ENCODE assay signal across 39 mouse cellular contexts in the genomic region with DNA sequence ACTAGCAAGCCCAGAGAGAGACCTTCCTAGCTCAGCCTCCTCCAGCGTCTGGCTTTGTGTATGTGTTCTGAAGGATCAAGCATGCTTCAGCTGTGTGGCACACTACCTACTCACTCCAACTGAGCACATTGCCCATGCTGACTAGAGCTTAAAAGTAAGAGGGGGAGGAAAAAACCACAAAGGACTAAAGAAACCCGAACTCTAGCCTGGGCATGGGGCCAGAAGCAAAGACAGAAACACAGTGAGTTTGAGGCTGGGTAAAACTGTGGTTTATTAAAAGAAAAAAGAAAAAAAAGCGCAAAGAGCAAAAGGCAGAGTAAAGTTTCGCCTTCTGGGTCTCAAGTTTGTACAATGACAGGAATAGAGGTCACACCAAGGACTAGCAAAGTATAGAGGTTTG. TPM values are rescaled to one million over a fixed set of nuclear protein-coding genes. Genes with fewer than 3 reads are reported as not detected.
DNase-seq lines count a peak whose midpoint lies in the region; ATAC-seq lines count a peak whose summit lies in the region.
"Had no signal": no experiment of that assay in that cellular context is flagged by ENCODE, and none has a peak within 500 bp of the region (broad histone marks: within the 10 kb centered on the region; RNA-seq: fewer than 3 reads in every experiment).

No protein-coding gene starts in this region.

- H3K27ac ChIP-seq in embryonic facial prominence, embryonic 14.5 days (replicated peaks; ENCODE audit: low read depth, low read length): no peak overlapping the region
- no peak overlapping the region for H3K27ac ChIP-seq in embryonic facial prominence, embryonic 10.5 days (replicated peaks)
- H3K27ac ChIP-seq in intestine, embryonic 16.5 days (ENCODE audit: low read length): no peak overlapping the region
- H3K27ac ChIP-seq: forebrain, embryonic 13.5 days; hindbrain, embryonic 13.5 days; kidney, embryonic 15.5 days; liver, embryonic 13.5 days; neural tube, embryonic 15.5 days had no signal

- H3K27me3 ChIP-seq in embryonic facial prominence, embryonic 14.5 days (replicated peaks; ENCODE audit: control insufficient read depth, insufficient read depth, low read length): no peaks in the 10 kb centered on the region
- H3K27me3 ChIP-seq in embryonic facial prominence, embryonic 10.5 days (replicated peaks; ENCODE audit: low read depth, poor library complexity, severe bottlenecking): no peaks in the 10 kb centered on the region
- H3K27me3 ChIP-seq in intestine, embryonic 16.5 days (replicated peaks; ENCODE audit: control insufficient read depth, insufficient read depth, low read length): no peaks in the 10 kb centered on the region
- H3K27me3 ChIP-seq: forebrain, embryonic 13.5 days; heart, embryonic 12.5 days; hindbrain, embryonic 13.5 days; kidney, embryonic 15.5 days; liver, embryonic 13.5 days; neural tube, embryonic 15.5 days had no signal

- DNase-seq in embryonic facial prominence, embryonic 14.5 days (ENCODE audit: low spot score): peak; percentile 34
- no peak for DNase-seq in embryonic facial prominence, embryonic 10.5 days (ENCODE audit: low spot score)
- DNase-seq in testis, postnatal 10 days (ENCODE audit: low spot score): peak; percentile 31
- DNase-seq in testis, postnatal 14 days (ENCODE audit: low spot score): no peak
- DNase-seq in adipocyte (ENCODE audit: low spot score): peak; percentile 39
- no peak for DNase-seq in layer of hippocampus, postnatal 14 days (ENCODE audit: low spot score in 2 of 2)
- DNase-seq: adrenal gland, postnatal 36 days; B cell, adult 2 months; cerebellum, adult 18-20 months; cerebellum, postnatal 10 days; gastrocnemius, postnatal 14 days; heart, adult 18-20 months; heart, postnatal 4 days; kidney, postnatal 4 days; layer of hippocampus, postnatal 36 days; left cerebral cortex, postnatal 4 days; liver, embryonic 13.5 days; lung, adult 18-20 months; lung, postnatal 4 days; midbrain, embryonic 14.5 days; right cerebral cortex, postnatal 25 days; spleen, adult 18-20 months; thymus, postnatal 14 days had no signal

- H3K9ac ChIP-seq in embryonic facial prominence, embryonic 14.5 days (ENCODE audit: low read depth, low read length): no peak overlapping the region
- no peak overlapping the region for H3K9ac ChIP-seq in intestine, embryonic 16.5 days (ENCODE audit: low read depth, low read length)
- H3K9ac ChIP-seq: forebrain, embryonic 13.5 days; heart, embryonic 12.5 days; hindbrain, embryonic 13.5 days; kidney, embryonic 15.5 days; liver, embryonic 13.5 days; neural tube, embryonic 15.5 days had no signal

- H3K36me3 ChIP-seq in embryonic facial prominence, embryonic 14.5 days (ENCODE audit: control insufficient read depth, insufficient read depth, low read length): no peaks in the 10 kb centered on the region
- no peaks in the 10 kb centered on the region for H3K36me3 ChIP-seq in embryonic facial prominence, embryonic 10.5 days (replicated peaks)
- no peaks in the 10 kb centered on the region for H3K36me3 ChIP-seq in intestine, embryonic 16.5 days (ENCODE audit: control insufficient read depth, insufficient read depth, low read length)
- H3K36me3 ChIP-seq: G1E; heart, embryonic 12.5 days; hindbrain, embryonic 13.5 days; kidney, embryonic 15.5 days; liver, embryonic 13.5 days; neural tube, embryonic 15.5 days had no signal

- H3K9me3 ChIP-seq in embryonic facial prominence, embryonic 14.5 days (ENCODE audit: control insufficient read depth, low read length): no peaks in the 10 kb centered on the region
- no peaks in the 10 kb centered on the region for H3K9me3 ChIP-seq in embryonic facial prominence, embryonic 10.5 days
- no peaks in the 10 kb centered on the region for H3K9me3 ChIP-seq in intestine, embryonic 16.5 days (ENCODE audit: control insufficient read depth, low read length)
- H3K9me3 ChIP-seq: forebrain, embryonic 13.5 days; G1E; heart, embryonic 12.5 days; hindbrain, embryonic 13.5 days; kidney, embryonic 15.5 days; liver, embryonic 13.5 days; megakaryocyte, embryonic 14.5 days; neural tube, embryonic 15.5 days had no signal

- WGBS in embryonic facial prominence, embryonic 14.5 days: 59% methylated on average over 4 of the region's 4 CpGs
- WGBS in embryonic facial prominence, embryonic 10.5 days: 85% methylated on average over 4 of the region's 4 CpGs
- WGBS in intestine, embryonic 16.5 days: 76% methylated on average over 4 of the region's 4 CpGs

- no peak; the same call in 1 of the 2 replicates for ATAC-seq in embryonic facial prominence, embryonic 14.5 days (ENCODE audit: low read depth)
- no peak for ATAC-seq in intestine, embryonic 16.5 days
- ATAC-seq: forebrain, embryonic 13.5 days; intestine, postnatal 0 days; lung, postnatal 0 days had no signal

- H3K4me3 ChIP-seq in embryonic facial prominence, embryonic 14.5 days (ENCODE audit: low read depth, low read length): no peak overlapping the region
- H3K4me3 ChIP-seq in embryonic facial prominence, embryonic 10.5 days: no peak overlapping the region
- no peak overlapping the region for H3K4me3 ChIP-seq in intestine, embryonic 16.5 days (ENCODE audit: low read length)
- H3K4me3 ChIP-seq: forebrain, embryonic 13.5 days; heart, embryonic 12.5 days; hindbrain, embryonic 13.5 days; kidney, embryonic 15.5 days; liver, embryonic 13.5 days; megakaryocyte, embryonic 14.5 days; neural tube, embryonic 15.5 days had no signal

- H3K4me2 ChIP-seq in embryonic facial prominence, embryonic 14.5 days (ENCODE audit: low read depth, low read length): no peak overlapping the region
- no peak overlapping the region for H3K4me2 ChIP-seq in intestine, embryonic 16.5 days (ENCODE audit: low read depth, low read length)
- H3K4me2 ChIP-seq: forebrain, embryonic 13.5 days; heart, embryonic 12.5 days; hindbrain, embryonic 13.5 days; kidney, embryonic 15.5 days; liver, embryonic 13.5 days; neural tube, embryonic 15.5 days had no signal

- no peaks in the 10 kb centered on the region for H3K4me1 ChIP-seq in embryonic facial prominence, embryonic 14.5 days (ENCODE audit: control insufficient read depth, insufficient read depth, low read length)
- no peaks in the 10 kb centered on the region for H3K4me1 ChIP-seq in embryonic facial prominence, embryonic 10.5 days
- no peaks in the 10 kb centered on the region for H3K4me1 ChIP-seq in intestine, embryonic 16.5 days (ENCODE audit: control insufficient read depth, insufficient read depth, low read length)
- H3K4me1 ChIP-seq: forebrain, embryonic 13.5 days; heart, embryonic 12.5 days; hindbrain, embryonic 13.5 days; kidney, embryonic 15.5 days; liver, embryonic 13.5 days; neural tube, embryonic 15.5 days had no signal

RNA-seq across cellular contexts. Expression of a gene that starts 5.5 kb away (rescaled TPM):
- polyA plus RNA-seq in embryonic facial prominence, embryonic 14.5 days (2014; fragmentation: Nextera tagmentation; extraction: Ambion mirVana): 0.19 TPM in 1 of 2 replicates, not detected in the other
- polyA plus RNA-seq in embryonic facial prominence, embryonic 10.5 days (2016; fragmentation: Nextera tagmentation; extraction: Ambion mirVana): 0.09 TPM in 1 of 2 replicates, not detected in the other
- not detected in 2 replicates for polyA plus RNA-seq in intestine, embryonic 16.5 days (2015; fragmentation: Nextera tagmentation; extraction: Ambion mirVana)
- total RNA-seq in layer of hippocampus, postnatal 14 days (2021): under 1 TPM; 0.29 to 0.37 TPM
- total RNA-seq: adrenal gland, adult 18-20 months; G1E; gastrocnemius, postnatal 14 days; heart, adult 18-20 months; monocyte, adult 5-6 weeks had no signal
- polyA plus RNA-seq: brain, embryonic 14.5 days; cortical plate, adult 2 months; G1E; heart, embryonic 12.5 days; hindbrain, embryonic 13.5 days; kidney, embryonic 15.5 days; limb, embryonic 14.5 days; liver, embryonic 13.5 days; neural tube, embryonic 15.5 days; urinary bladder, adult 2 months had no signal

RNA-seq across cellular contexts. Expression of a gene that starts 23.5 kb away (rescaled TPM):
- 35.4 and 42.2 TPM in 2 replicates for polyA plus RNA-seq in embryonic facial prominence, embryonic 14.5 days (2014; fragmentation: Nextera tagmentation; extraction: Ambion mirVana)
- polyA plus RNA-seq in embryonic facial prominence, embryonic 10.5 days (2016; fragmentation: Nextera tagmentation; extraction: Ambion mirVana): 40.7 and 41.0 TPM in 2 replicates
- 27.3 and 27.8 TPM in 2 replicates for polyA plus RNA-seq in intestine, embryonic 16.5 days (2015; fragmentation: Nextera tagmentation; extraction: Ambion mirVana)
- total RNA-seq in layer of hippocampus, postnatal 14 days (2021): 10 to 100 TPM; 33.5 to 33.7 TPM

RNA-seq across cellular contexts. Expression of a gene that starts 42.7 kb away (rescaled TPM):
- 25.1 and 27.8 TPM in 2 replicates for polyA plus RNA-seq in embryonic facial prominence, embryonic 14.5 days (2014; fragmentation: Nextera tagmentation; extraction: Ambion mirVana)
- 23.9 and 24.9 TPM in 2 replicates for polyA plus RNA-seq in embryonic facial prominence, embryonic 10.5 days (2016; fragmentation: Nextera tagmentation; extraction: Ambion mirVana)
- polyA plus RNA-seq in intestine, embryonic 16.5 days (2015; fragmentation: Nextera tagmentation; extraction: Ambion mirVana): 27.7 and 29.4 TPM in 2 replicates
- 100 to 1,000 TPM in 1 of 2 experiments, 10 to 100 TPM in 1; 96.4 to 130 TPM for total RNA-seq in layer of hippocampus, postnatal 14 days (2021)

Comparison
In these comparisons a context has a peak if more than half of its experiments do, and no peak if none do; other contexts are left out.
1. DNase-seq: peak in embryonic facial prominence, embryonic 14.5 days (single experiment), testis, postnatal 10 days (single experiment) and adipocyte (single experiment); none in embryonic facial prominence, embryonic 10.5 days (single experiment), testis, postnatal 14 days (single experiment) and layer of hippocampus, postnatal 14 days (0 of 2).